Mouse (Mus musculus) layer of hippocampus, adult 9-10 months (tissue): ENCODE measurements at regions not wholly inside any gene's neighbourhood (a gene's known extent, or its start where the extent isn't known, plus 50 kb on each side); places are given as distances from the start of the nearest gene placed in this dataset.

ENCODE experiments used
- DNase-seq: peaks from one replicate; pipeline ENCODE4 v3.0.0; 2022; ENCODE audit warnings: low spot score

DNA sequence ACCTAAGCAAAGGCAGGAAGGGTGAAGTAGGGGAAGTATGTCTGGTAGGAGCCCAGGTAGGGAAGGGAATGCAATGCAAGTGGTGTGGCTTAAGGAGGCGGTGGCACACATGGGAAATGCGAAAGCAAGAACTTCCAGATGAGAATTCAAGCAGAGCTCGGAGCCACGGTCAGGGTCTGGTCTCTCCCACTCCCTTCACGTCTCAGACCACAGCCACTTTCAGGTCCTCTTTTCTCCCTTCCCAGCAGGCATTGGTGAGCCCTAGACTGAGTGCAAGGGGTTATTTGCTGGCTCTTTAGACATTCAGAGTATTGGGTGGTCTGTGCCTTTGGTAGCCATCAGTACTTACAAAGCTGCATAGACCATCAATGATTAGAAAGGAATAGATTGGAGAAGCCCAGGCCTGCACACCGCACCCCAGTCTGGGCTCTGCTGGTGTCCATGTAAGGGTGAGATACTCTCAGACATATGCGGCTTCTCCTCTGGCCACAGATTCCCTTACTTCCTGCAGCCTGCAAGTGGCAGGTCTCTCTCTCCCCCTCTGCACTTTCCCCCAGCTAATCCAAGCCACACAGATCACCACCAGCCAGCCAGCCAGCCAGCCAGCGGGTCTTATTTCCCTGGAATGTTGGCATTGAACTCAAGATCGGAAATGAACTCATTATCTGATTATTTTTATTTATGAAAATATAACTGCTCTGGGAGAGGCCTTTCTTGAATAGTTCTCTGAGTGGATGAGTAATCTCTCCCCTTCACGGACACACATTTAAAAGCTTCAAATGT, 113.6 kb downstream of the Zfp36l2 start:
- no peak for DNase-seq

DNA sequence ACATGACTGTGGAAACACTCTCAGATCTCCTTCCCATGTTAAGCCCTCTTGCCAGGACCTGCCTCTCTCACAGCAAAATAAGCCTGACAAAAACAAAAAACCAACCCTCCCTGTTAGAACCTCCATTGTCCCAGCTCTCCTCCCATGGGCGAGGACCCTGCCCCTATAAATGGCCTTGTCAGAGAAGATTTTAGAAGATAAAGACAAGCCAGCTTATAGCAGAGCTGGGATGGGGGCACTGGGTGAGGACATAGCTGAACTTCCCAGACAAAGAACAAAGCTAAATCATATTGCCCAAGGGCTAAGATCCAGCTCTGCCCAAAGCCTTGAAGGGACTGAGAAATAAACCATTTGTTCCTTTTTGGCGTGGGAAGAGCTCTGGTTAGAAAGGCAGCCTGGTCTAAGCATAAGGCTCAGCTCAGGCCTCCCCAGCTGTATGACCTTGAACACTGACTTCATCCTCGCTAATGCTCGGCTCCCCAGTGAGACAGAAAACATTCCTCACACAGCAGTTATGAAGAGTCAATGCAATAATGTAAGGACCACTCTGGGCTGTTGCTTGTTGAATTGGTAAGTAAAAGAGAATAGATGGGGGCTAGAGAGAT, 115.2 kb downstream of the Zfp36l2 start:
- DNase-seq: no peak

DNA sequence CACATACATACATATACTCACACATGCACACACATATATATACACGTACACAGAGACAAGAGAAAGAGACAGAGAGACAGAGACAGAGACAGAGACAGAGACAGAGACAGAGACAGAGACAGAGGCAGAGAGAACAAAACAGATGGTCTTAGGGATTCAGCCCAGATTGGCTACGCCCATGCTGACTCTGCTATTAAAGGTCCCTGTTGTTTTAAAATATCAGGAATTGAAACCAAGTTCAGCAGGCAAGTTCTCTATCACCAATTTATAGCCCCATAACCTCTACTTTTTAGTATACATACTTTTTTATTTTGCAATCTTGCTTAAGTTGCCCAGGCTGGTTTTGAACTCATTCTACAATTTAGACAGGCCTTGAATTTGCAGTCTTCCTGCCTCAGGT, 115.9 kb downstream of the Zfp36l2 start:
- no peak for DNase-seq

DNA sequence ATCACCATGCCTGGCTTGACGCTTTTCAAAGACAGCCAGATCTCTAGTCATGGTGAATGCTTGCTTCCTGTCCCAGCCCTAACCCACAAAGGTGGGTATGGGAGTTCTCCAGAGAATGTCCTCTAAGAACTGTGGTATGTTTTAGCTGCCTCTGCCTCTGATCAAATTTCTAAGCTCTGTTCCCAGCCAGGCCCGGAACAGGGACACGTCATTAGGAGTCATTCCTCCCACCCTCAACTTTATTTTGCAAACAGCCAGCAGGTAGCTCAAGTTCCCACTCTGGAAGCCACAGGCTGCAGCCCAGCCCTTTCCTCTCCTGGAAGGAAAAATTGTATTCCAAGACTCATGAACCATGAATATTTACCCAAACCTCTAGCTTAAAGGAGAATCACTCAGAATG, 117.2 kb downstream of the Zfp36l2 start:
- DNase-seq: no peak

DNA sequence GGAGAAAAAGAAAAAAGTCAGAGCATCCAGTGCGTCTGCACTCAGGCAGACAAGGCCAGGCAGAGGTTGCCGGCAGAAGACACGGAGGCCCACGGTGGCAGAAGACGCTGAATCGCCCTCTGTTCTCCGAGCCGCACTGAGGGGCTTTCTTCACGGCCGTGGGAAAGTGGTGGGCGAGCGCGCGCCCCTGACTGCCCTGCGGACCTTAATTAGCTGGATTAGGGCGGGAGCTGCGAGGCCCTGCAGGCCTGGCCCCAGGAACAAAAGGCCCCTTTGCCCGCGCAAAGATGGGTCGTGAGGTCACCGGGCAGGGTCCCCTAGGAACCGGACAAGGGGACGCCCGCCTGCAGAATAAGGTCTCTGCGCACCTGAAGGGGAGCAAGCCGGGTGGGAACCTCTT, 120.6 kb downstream of the Zfp36l2 start:
- no peak for DNase-seq

DNA sequence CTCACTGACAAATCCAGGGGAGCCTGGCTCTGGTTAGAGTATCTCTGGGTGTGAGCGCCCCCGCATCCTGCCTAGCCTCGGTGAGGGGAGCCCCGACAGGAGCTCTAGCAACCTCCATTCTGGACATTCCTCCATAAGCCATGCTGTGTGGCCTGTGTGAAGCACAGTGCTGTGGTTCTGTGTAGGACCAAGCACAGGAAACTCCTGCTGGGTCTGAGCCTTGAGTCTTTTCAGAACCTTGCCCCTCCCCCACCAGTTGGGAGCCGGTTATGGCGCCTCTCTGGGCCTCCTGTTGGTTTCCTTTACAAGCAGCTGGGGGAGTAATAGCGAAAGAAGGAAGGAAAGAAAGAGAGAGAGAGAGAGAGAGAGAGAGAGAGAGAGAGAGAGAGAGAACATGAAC, 124.0 kb downstream of the Zfp36l2 start:
- DNase-seq: no peak

DNA sequence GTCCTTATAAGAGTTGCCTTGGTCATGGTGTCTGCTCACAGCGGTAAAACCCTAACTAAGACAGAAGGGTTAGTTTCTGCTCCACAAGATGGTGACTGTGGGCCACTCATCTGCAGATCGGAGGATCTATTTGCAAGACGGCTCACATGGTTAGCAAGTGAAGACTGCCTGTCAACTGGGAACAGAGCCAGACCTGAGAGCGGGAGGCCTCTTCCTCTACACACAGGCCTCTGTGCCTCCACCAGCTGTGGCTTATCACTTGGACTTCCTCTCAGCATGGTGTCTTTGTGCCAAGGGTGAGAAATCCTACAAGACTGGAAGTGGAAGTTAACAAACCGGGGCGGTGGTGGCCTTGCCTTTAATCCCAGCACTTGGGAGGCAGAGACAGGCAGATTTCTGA, 126.1 kb downstream of the Zfp36l2 start:
- no peak for DNase-seq

DNA sequence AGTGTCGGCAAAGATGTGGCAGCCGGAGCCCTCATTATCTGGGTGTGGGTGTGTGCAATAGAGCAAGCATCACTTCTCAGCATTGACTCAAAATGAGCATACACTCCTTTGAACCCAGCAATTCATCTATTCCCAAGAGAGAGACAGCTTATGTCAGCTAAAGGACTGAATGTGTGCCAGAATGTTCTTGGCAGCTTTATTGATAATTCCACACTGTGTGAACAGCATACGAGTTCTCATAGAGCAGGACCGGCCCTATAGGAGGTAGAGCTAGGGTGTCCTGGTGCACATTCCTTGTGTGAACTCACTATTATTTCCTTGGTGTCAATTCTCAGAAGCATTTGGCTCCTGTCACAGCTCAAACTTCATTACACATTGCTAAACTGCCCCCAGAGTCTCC, 131.3 kb downstream of the Zfp36l2 start:
- DNase-seq: no peak

DNA sequence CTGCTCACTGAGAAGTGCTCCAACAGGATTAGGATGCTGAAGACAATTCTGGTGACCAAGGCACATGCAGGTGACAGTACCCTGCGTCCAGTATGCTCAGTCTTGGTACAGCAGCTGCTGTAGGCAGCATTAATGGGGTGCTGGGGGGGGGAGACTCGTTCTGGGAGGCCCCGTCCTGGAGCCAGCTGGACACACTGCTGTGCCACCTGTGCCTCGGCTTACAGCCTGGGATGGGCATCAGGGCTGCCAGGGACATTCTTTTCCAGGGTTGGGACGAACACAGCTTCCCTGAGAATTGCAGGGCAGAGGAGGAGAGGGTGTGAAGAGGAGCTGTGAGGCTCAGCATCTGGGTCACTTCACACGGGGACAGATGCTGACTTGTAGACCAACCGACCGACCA, 135.3 kb downstream of the Zfp36l2 start:
- DNase-seq: no peak

DNA sequence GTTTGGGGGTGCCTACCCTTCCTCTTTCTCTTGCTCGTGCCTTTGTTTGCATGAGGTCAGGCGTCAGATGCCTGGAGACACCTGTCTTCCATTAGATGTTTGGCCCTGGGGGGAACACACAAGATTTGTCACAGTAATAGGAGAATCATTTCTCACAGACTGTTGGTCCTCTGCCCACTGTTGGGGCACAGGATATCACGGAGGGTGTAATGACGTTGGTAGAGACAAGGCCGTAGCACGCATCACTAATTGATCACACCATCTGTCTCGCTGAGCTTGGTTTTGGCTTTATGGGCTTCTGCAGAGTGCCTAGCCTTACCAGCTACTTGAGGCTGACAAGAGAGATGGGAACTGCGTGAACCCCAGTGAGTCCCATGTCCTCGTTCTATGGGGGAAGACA, 136.5 kb downstream of the Zfp36l2 start:
- no peak for DNase-seq

DNA sequence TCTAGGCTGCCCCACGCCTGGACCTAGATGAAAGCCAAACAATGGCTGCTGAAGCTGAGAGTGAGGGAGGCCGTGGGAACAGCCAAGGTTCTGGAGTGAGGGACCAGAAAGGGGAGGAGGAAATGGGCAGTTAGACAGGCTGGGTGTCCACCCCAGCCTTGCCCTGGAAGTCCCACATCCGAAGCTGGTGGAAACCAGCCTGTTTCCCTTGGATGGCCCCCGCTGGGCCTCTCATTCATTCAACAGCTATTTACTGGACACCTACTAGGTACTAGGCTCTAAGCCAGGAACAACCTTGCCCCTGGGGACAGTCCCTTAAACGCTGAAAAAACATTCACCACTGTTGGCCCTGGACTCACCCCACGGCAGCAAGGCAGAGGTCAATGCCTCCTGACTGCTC, 139.2 kb downstream of the Zfp36l2 start:
- DNase-seq: no peak

DNA sequence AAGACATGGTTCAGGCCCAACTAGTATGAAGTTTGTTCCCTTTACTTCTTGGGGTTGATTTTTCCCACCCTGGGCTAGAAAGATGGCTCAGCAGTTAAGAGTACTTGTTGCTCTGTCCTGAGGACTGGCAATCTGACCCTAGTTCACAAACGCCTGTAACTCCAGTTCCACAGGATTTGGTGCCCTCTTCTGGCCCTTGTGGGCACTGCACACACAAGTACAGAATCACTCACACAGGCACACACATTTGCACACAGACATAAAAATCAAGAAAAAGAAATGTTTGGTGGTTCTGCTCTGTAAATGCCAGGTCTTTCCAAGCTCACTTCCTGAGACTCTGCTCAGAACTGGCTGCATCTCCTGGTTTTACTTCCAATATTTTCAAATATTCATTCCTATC, 140.2 kb downstream of the Zfp36l2 start:
- no peak for DNase-seq

DNA sequence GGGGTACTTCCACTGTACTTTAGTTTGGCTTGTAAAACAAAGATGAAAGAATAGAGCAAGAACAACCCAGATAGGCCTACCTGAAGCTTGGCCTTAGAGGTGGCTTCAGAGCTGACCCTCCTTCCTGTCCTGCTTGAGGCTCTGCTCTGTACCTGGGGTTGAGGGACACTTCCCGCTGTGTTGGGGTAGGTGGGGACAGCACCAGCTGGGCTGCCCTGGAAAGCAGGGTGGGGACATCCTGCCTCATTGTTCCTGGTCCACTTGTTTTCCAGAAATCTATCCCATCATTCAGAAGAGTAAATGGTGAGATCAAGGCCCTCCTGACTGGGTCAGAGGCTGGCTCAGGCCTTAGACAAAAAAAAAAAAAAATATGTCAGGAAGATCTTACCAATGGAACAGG, 141.9 kb downstream of the Zfp36l2 start:
- no peak for DNase-seq

DNA sequence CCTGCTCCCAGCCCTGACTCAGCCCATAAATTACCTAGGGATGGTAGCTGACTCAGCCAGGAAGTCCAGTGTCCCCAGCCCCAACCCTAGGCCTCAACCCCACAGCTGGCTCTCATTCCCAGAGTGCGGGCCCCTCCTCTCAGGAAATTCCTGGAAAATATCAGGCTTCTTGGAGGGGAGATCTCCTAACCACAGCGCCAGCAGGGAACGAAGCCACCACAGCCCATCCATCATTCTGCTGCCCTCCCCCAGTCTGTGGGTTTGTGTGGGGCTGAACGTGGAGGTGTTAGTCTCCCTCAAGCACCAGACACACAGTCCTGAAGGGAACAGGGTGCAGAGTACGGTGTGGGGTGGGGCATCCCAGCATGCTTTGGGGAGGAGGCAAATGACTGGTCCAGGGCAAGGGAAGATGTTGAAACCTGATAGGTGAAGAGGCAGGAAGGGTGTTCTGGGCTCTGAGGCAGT, 143.2 kb downstream of the Zfp36l2 start:
- DNase-seq: no peak

DNA sequence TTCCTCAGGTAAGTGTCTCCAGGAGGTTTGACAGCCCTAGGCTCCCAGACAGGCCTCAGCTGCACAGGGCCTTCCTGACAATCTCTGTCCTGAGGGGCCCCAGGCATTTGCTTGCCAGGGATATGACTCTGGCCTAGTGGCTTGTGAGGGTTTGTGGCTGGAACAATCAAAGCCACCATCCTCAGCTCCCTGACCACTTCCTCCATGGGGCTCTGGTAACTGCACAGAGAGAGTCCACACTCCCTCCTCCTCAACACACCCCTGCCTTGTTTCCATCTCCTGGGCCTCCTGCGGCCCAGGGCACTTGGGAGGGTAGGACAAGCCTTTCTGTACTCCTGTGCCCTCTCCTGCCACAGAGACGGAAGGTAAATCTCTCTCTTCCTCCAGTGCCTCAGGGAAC, 144.6 kb downstream of the Zfp36l2 start:
- no peak for DNase-seq

DNA sequence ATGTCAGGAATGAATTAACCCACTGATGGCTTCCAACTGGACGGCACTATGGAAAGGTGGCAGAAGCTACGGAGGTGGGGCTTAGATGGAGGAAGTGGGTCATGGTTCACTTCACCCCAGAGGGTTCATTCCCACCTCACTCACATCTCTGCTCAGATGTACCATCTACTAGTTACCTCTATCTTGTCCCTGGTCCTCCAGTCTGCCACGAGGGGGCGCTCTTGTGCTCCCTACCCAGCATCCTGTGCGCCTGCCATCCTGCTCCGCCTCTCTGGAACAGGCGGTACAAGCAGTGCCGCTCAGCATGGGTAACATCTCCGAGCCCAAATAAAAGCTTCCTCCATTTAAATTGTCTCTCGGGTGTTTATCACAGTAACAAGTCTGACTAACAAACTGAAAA, 148.3 kb downstream of the Zfp36l2 start:
- DNase-seq: no peak

DNA sequence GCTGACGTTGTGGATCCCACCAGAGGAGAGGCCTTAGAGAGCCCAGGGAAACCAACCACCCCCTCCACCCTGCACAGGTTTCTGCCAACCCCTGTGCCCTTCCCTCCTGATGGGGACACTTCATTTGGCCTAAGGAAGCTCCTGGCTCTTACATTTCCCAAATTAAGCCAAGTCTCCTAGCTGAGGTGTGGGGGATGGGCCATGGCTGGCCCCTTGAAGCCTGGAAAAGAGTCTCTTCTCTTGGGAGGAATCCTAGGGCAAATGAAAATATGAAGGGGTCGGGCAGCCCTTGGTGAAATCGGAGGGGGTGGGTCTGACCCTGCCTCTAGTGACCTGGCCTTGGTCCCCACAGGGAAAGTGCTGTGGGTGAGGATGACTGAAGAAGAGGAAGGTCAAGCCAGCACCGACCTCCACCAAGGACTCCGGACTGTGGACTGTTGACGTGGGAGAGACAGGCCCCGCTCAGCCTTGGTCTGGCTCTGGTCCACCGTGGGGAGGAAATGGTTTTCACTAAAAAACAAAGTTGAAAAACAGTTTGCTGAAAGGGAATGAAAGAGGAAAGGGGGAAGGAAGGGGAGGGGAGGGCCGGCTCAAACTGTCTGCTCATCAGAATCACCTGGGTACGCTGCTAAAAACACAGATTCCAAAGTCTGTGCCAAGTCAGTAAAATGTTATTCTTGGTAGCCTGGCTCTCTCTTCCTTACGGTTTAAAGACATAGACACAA, 150.0 kb downstream of the Zfp36l2 start:
- DNase-seq: no peak

DNA sequence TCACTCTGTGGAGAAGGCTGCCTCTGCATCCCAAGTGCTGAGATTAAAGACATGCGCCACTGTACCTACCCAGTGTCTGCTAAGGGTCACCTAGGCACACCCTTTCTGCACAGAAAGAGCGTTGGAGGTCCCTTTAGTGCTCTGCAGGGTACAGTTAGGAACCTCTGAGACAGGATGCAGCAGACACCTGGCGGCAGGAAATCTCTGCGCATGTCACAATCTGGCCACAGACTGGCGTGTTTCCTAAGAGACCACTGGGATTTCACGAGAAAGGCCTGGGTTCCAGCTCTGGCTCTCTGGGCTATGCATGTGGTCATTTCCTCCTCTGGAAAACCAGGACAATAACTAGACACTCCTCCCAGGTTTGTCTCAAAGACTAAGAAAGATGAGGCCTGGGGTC, 151.7 kb downstream of the Zfp36l2 start:
- DNase-seq: no peak

DNA sequence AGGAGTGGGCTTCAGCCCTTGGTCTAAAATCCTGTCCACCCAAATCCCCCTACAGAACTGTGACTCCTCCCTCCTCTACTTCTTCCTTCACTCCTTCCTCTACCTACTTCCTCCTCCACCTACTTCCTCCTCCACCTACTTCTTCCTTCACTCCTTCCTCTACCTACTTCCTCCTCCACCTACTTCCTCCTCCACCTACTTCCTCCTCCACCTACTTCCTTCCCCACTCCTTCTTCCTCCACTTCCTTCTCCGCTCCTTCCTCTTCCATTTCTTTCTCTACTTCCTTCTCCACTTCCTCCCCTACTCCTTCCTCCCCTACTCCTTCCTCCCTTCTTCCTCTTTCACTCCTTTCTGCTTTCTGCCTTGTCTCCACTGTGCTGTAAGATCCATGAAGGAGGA, 152.9 kb downstream of the Zfp36l2 start:
- DNase-seq: no peak

DNA sequence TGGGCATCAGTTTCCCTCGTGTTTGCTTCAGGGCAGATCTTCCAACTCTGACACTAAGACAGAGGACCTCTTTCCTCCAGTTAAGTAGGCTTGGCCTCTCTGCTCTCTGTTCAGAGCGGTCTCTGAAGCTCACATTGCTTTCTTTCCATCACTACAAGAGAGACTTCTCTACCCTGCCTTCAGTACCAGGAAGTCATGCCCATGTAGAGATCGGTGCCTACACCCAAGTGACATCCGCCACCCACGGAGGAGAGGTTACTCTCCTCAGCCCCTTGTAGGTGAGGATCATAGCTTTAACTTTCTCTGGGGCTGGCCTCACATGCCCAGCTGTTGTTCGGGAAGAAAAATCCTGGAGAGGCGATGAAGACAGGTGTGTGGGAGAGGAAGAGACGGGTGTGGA, 155.3 kb downstream of the Zfp36l2 start:
- DNase-seq: no peak

DNA sequence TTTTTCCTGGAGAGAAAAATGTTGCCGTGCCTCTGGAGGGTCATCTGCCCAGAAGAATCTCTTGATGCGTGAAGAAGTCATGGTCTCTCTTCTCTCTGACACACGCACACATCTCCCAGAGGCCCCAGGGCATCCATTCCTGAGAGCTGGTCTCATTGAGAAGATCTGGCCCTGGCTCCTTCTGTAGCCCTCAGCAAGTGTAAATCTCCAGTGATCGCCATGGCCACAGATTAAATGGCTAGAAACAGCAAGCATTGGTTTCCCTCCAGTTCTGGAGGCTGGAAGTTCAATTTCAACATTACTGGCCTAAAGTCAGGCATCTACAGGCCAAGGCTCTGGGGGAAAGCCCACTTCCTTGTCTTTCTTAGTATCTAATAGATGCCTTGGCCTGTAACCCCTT, 155.9 kb downstream of the Zfp36l2 start:
- no peak for DNase-seq

DNA sequence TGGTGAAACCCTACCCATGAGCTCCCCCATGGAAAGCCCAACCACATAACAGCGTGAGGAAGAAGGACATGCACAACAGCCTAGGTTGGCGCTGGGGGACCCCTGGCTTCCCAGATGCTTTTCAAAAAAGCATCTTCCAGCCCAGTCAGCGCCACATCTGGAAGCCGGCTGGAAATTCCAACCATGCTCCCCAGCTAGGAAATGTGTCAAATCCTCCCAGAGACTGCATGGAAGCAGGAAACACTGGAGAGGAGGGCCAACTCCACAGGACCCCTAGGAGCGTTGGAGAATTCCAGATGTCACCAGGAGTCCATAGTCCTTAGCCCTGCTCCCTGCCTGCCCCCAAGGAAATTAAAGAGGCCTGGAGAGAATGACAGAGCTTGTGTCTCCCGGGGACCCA, 156.4 kb downstream of the Zfp36l2 start:
- no peak for DNase-seq

DNA sequence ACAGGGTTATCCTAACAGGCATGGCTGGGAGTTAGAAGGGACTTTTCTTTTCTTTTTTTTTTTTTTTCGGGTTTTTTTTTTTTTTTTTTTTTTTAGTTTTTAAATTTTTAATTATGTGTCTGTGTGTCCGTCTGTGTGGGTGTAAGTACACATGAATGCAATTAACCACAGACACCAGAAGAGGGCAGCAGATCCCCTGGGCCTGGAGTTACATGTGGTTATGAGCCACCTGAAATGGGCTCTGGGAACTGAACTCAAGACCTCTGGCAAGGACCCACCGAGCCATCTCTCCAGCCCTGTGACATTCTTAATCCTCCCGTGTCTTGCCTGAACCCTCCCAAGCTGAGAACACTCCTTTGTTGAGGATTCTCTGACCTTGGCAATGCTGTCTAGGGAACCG, 157.0 kb downstream of the Zfp36l2 start:
- no peak for DNase-seq
